Mouse (Mus musculus) MEL (cell line): ENCODE data around the gene Slc35e4.

Experiments used
- CTCF ChIP-seq, 3 experiments: IDR thresholded peaks in 2 of 3; conservative IDR thresholded peaks in 1 of 3; 2 replicates each; pipeline ENCODE4 v1.5.1; 2011 to 2012; ENCODE audit warnings: low read length in 3 of 3, low read depth in 2 of 3, mild to moderate bottlenecking in 2 of 3, improper control_type of control experiment in 1 of 3, inconsistent platforms in 1 of 3, mixed read lengths in 1 of 3, moderate library complexity in 1 of 3; ENCODE audit not compliant: control insufficient read depth in 1 of 3, insufficient read depth in 1 of 3, poor library complexity in 1 of 3, severe bottlenecking in 1 of 3
- E2F4 ChIP-seq: IDR thresholded peaks from 2 replicates; pipeline ENCODE4 v1.6.1; 2011; ENCODE audit warnings: low read depth, low read length, improper control_type of control experiment, borderline replicate concordance
- EP300 ChIP-seq, 2 experiments: IDR thresholded peaks; 2 replicates each; pipeline ENCODE4 v1.6.1; 2011; ENCODE audit warnings: improper control_type of control experiment in 2 of 2, low read length in 2 of 2, low read depth in 1 of 2, mild to moderate bottlenecking in 1 of 2
- GABPA ChIP-seq: IDR thresholded peaks from 2 replicates; pipeline ENCODE4 v1.6.1; 2012; ENCODE audit warnings: low read depth, mild to moderate bottlenecking, inconsistent platforms, low read length, improper control_type of control experiment, moderate library complexity
- HCFC1 ChIP-seq: IDR thresholded peaks from 2 replicates; pipeline ENCODE4 v1.6.1; 2012; ENCODE audit warnings: low read depth, mild to moderate bottlenecking, inconsistent platforms, low read length, improper control_type of control experiment, moderate library complexity
- MEF2A ChIP-seq: IDR thresholded peaks from 2 replicates; pipeline ENCODE4 v1.6.1; 2014; ENCODE audit warnings: low read depth, mild to moderate bottlenecking, inconsistent platforms, low read length, improper control_type of control experiment; ENCODE audit not compliant: poor library complexity, insufficient replicate concordance, severe bottlenecking; ENCODE audit errors: extremely low read depth
- NRF1 ChIP-seq: IDR thresholded peaks from 2 replicates; pipeline ENCODE4 v1.6.1; 2014; ENCODE audit warnings: low read depth, mild to moderate bottlenecking, inconsistent platforms, low read length, improper control_type of control experiment, moderate library complexity; ENCODE audit not compliant: poor library complexity, insufficient read depth, severe bottlenecking
- POLR2A ChIP-seq, 2 experiments: IDR thresholded peaks; 2 replicates each; pipeline ENCODE4 v1.6.1; 2011 to 2012; ENCODE audit warnings: low read length in 2 of 2, mild to moderate bottlenecking in 2 of 2, control low read depth in 1 of 2, improper control_type of control experiment in 1 of 2, low read depth in 1 of 2, moderate library complexity in 1 of 2; ENCODE audit not compliant: control insufficient read depth in 1 of 2, insufficient read depth in 1 of 2, poor library complexity in 1 of 2
- POLR2AphosphoS2 ChIP-seq: IDR thresholded peaks from 2 replicates; pipeline ENCODE4 v1.6.1; 2011; ENCODE audit warnings: low read length, improper control_type of control experiment
- SIN3A ChIP-seq: IDR thresholded peaks from 2 replicates; pipeline ENCODE4 v1.6.1; 2012; ENCODE audit warnings: low read length, improper control_type of control experiment, inconsistent platforms
- TCF12 ChIP-seq: IDR thresholded peaks from 2 replicates; pipeline ENCODE4 v1.6.1; 2014; ENCODE audit warnings: low read depth, mild to moderate bottlenecking, inconsistent platforms, low read length, improper control_type of control experiment, moderate library complexity
- USF1 ChIP-seq: IDR thresholded peaks from 2 replicates; pipeline ENCODE4 v1.6.1; 2014; ENCODE audit warnings: low read depth, mild to moderate bottlenecking, inconsistent platforms, low read length, improper control_type of control experiment, moderate library complexity
- USF2 ChIP-seq, 2 experiments: IDR thresholded peaks; 2 replicates each; pipeline ENCODE4 v1.6.1; 2011 to 2012; ENCODE audit warnings: improper control_type of control experiment in 2 of 2, low read length in 2 of 2, borderline replicate concordance in 1 of 2, inconsistent platforms in 1 of 2, low read depth in 1 of 2, mild to moderate bottlenecking in 1 of 2; ENCODE audit not compliant: insufficient read depth in 1 of 2
- ZNF384 ChIP-seq: IDR thresholded peaks from 2 replicates; pipeline ENCODE4 v1.6.1; 2012; ENCODE audit warnings: low read depth, mild to moderate bottlenecking, inconsistent platforms, low read length, improper control_type of control experiment

GRCm38 (mm10) chr11:3963155-3963554 is 48.7 kb upstream of the Slc35e4 start:
- TF ChIP-seq USF2 (IDR thresholded peaks at IDR 0.05; ENCODE audit: borderline replicate concordance in 1 of 2, insufficient read depth in 1 of 2, low read depth in 1 of 2, low read length in 2 of 2) (no peak), GABPA (no peak), MEF2A (no peak), NRF1 (no peak), TCF12 (no peak), POLR2A (IDR thresholded peaks at IDR 0.05; ENCODE audit: control insufficient read depth in 1 of 2, insufficient read depth in 1 of 2, low read depth in 1 of 2, low read length in 2 of 2, poor library complexity in 1 of 2) (no peak), POLR2AphosphoS2 (no peak), CTCF (IDR thresholded peaks at IDR 0.05 in 2 of 3, conservative IDR thresholded peaks at IDR 0.05 in 1 of 3; ENCODE audit: control insufficient read depth in 1 of 3, insufficient read depth in 1 of 3, low read depth in 2 of 3, low read length in 3 of 3, poor library complexity in 1 of 3, severe bottlenecking in 1 of 3) (no peak), EP300 (IDR thresholded peaks at IDR 0.05; ENCODE audit: low read depth in 1 of 2, low read length in 2 of 2) (no peak), USF1 (no peak), SIN3A (no peak), ZNF384 (no peak), HCFC1 (no peak), E2F4 (no peak)
